Mouse (Mus musculus): ENCODE results near the gene Cacul1.

Cacul1 gene

DNA sequence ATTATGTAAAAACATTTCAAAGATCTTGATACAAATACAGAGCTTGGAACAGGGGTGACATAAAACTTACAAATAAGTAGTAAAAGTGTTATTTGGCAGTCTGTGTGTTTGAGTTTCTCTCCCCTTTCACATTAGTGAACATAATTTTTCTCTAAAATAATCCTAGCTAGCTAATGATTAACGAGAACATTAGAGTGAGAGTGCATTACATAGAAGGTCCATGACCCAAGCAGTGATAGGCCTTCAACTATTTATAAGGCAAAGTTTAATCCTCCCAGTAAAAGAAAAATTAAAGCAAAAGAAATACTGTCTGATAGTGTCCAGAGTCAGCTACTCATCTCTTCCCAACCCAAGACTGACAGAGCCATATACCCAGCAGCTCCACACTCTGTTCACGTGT, 48.9 kb downstream of the Cacul1 start:
- in situ Hi-C loops (cut with MboI, MseI): no loop called here

DNA sequence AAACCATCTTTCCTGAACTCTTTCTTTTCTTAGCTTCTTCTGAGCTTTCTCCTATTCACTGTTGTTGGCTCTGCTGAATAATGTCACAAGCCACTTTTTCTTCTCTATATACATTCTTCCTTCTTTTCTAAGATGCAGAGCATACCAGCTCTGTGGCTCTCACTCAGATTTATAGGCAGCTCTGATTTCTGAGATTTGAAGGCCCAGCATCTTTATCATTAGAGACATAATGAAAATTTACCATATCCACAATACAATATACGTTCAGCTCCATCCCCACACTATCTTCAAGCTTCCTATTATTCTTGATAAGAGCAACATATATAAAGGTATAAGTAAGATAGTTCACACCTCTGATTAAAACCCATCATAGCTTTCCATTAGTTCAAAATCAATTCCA, 50.7 kb downstream of the Cacul1 start:
- in situ Hi-C loops (cut with MboI, MseI): no loop called here

DNA sequence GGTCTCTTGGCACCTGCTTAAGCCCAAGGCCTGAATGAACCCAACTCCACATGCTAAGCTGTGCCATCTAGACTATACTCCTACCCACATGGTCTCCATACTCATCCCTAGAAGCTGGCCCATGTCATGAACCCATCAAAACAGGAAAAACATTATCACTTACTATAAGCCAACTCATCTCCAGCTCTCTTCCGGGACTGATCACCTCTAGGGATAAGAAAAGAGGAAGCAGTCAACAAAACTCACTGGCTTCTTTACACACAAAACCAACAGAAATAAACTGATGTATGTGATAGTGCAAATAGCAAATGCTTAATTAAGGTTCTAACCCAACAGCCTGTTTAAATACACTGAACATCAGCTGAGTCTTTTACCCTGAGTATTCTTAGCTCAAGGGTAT, 51.5 kb downstream of the Cacul1 start:
- in situ Hi-C loops (cut with MboI, MseI): no loop called here

DNA sequence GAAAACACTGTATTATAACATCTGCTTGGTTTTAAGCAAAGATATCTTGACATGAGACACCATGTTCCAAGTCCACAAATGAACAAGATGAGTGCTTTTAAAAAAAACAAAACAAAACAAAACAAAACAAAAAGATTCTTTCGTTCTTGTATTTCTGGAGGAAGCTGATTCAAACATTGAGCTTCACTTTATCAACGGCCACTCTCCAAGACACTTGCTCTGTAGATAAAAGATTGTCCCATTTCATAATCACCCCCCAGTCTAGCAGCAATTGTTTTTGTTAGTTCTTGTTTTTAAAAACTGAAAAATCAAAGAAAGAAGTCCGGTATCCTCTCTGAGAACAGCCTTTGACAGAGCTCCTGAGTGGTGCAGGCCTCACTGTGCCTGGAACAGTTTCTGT, 52.2 kb downstream of the Cacul1 start:
- in situ Hi-C loops (cut with MboI, MseI): no loop called here

DNA sequence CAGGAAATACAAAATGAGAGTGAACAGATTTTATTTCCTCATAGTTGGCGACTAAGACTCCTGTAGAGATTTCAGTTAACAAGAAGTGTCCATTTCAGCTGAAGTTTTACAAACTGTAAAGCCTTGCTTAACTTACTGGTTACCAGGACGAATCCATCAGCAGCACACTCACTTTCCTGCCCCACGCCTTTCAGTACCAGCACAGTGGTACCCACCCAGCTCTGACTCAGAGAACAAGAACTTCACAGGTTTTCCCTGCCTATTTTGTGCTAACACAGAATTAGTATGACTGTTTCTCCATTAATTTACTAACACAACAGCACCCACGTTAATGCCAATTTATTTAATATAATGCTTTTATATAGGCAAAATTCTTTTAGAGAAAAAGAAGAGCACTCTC, 53.9 kb downstream of the Cacul1 start:
- in situ Hi-C loops (cut with MboI, MseI): no loop called here

DNA sequence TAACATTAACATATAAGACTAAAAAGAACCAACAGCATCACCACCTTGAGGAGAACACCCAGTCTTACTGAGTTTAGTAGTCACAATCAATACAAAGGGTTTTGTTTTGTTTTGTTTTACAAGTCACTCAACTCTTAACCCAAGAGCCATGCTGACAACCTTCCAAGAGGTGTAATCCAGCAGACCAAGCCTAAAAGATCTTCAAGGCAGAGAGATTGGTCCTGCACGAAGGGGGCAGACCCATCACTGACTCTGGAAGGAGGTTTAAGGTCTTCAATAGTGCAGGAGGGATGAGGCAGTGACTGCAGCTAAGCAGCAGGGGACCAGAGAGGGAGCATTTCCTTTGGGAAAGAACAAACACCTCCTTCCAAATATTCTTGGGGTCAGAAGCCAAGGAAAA, 55.7 kb downstream of the Cacul1 start:
- in situ Hi-C loops (cut with MboI, MseI): no loop called here

DNA sequence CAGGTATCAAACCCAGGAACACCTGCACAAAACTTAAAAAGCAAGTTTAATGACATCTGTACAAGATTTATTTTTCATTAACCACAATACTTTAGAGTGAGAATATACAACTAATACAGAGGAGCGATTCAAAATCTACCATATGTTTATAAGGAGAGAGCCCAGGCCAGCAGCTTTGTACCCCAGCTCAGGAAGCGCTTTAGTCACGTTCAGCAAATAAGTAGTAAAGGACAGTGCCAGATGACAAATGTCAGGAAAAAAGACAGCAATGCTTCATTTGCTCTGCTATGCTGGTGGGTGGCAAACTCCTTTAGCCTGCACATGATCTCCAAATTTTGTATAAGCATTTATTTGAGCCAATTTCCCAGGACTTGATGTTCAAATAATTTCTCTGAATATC, 56.1 kb downstream of the Cacul1 start:
- in situ Hi-C loops (cut with MboI, MseI): no loop called here

DNA sequence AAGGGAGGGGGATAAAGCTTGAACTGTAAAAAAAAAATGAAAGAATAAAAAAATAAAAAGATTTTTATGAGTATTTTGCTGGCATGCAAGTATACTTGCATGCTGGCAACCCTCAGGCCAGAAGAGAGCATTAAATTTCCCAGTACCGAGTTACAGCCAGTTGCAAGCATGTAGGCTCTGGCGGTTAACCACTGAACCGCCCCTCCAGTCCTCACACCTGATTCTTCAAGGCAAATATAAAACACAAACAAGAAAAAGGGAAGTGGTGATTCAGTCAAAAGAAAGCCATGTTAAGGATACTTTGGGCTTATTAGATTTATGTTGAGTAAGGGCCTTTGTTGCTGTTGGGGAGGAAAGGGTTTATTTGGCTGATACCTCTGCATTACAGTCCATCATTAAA, 60.7 kb downstream of the Cacul1 start:
- in situ Hi-C loops (cut with MboI, MseI): no loop called here

DNA sequence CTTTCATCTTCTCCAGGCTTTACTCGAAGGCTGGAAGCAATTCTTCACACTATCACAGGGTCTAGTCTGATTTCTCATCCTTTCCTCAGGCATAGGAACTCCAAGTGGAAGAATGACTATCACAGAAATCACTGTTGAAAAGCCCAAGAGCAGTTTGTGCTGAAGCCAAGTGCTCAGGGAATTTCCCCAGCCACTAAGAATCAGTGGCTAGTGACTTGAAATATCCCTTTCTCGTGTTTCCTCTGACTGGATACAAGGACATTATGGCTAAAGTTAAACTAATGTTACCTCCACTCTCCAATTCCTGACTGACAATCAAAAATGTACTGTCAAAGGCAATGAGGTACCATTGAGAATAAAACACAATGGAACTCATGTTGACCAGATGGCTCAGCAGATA, 65.8 kb downstream of the Cacul1 start:
- in situ Hi-C loops (cut with MboI, MseI): no loop called here

DNA sequence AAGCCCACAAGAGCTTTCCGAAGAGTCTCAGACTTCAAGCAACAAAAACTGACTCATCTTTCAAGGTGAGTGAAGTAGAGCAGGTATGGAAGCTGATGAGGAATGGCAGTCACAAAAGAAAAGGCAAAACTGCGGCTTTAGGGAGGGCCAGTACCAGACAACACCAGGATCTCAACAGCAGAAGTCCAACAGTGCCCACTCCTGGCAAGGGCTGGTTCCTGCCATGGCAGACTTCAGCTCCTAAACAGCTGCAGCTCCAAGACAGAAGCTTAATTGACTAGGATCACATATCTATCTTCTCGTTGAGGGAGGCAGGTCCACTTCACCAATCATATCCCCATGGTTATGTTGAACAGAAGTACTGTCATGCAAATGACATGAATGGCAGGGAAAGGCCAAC, 67.4 kb downstream of the Cacul1 start:
- in situ Hi-C loops (cut with MboI, MseI): no loop called here

DNA sequence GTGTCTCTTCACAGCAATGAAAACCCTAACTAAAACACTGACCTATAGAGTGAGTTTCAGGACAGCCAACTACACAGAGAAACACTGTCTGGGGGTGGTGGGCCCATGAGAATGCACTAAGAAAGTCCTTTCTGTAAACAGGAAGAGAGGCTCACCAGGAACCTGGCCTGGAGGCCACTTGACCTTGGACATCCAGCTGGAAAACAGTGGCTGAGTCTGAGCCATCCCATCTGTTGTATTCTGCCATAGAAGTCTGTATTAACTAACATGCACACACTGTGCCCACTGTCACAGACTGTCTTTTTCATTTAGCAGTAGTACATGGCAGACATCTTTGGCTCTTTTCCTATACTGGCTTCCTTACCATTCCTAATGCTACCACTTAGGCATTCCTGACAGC, 80.6 kb downstream of the Cacul1 start:
- in situ Hi-C loops (cut with MboI, MseI): no loop called here

DNA sequence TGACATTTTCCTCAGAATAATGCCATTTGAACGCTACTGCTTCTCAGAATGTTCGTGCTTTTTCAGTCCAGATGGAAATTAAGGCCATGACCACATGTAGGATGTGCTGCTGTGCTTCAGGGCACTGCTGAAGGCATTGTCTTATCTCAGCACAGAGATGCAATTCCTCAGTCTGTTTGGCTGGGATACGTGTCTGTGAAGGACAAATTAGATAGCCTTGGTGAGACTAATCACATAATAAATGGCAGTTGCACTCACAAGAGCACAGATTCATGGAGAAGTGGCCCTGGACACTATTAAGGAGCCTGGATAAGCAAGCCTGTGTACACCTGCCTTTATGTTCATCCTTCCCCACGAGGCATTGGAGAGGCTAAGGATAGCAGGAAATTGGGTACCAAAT, 83.7 kb downstream of the Cacul1 start:
- in situ Hi-C loops (cut with MboI, MseI): no loop called here

DNA sequence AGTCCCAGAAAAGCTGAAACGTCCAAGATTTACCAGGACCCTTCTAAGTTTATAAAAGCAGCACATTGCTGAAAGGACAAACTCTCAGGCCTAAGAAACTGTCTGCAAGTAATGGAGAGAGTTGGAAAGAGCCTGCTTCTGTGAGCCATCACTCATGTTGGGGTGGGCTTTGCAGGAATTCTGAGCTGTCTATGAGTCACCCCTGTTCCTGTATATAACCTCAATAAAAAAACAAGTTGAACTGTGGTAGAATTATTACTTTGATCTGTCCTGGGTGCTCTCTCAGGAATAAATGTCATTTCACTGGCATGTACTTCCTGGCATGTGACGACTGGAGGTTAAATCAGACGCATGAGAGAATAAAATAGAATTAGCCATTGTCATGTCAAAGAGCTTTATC, 85.1 kb downstream of the Cacul1 start:
- in situ Hi-C loops (cut with MboI, MseI): no loop called here

DNA sequence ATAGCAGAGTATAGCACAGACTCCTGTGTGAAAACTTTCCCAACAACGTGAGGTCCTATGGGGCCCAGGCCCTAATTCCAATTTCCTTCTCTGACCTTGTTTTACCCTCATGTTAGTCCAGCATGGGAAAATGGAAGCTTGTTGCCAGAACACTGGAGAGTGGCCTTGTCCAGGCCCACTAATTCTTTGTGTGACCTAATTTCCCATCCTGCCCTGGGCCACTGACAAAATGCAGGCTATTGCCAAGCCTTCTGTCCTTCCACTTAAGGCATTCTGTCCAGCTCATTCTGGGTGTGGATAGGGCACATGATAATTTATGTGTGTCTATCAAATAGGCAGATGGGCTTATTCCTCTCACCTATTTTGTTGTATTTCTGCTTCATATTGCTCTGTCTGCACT, 91.3 kb downstream of the Cacul1 start:
- in situ Hi-C loops (cut with MboI, MseI): no loop called here

DNA sequence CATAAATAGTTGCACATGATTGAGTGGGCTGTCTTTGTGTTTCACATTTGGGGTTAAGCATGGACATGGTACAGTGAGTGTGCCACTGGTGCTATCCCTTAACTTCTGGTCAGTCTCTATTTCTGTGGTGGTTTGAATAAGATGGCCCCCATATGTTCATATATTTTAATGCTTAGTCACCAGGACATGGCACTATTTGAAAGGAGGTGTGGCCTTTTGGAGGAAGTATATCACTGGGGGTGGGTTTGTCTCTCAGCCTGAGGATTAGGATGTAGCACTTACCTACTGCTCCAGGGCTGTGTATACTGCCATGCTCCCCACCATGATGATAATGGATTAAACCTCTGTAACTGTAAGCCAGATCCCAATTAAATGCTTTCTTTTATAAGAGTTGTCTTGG, 95.6 kb downstream of the Cacul1 start:
- in situ Hi-C loops (cut with MboI, MseI): no loop called here

DNA sequence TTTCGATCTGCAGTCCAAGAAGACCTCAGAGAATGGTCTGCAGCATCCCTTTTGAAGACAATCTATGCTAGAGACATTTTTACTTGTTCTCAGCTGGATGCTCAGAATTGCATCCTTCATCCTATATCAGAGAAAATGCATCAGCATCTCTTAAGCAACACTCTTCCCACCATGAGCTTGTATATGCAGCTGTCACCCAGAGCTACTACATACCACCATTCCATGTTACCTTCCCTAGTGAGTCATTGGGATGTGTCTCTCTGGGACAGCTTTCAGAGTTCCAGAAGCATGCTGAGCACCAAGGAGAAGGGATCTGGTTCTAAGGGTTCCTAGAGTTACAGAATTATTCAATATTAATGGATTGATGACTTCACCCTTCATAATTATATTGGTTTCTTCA, 102.0 kb downstream of the Cacul1 start:
- in situ Hi-C loops (cut with MboI, MseI): no loop called here

DNA sequence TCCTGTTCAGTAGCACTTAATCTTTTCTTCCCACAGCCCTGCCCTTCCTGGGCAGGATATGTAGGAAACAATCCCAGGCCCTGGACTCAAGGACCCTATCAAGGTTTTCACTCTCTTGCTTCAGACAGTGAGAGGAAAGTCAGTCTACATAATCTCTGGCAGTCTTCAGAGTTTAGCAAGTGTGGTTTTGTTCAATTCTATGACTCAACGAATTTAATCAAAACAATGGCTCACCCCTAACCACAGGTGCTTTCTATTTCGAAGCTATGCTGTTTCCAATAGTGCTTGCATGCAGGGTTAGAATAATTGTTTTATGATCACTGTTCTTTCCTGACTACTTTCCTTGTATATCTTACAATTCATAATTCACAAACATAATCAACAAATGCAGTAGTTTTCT, 103.0 kb downstream of the Cacul1 start:
- in situ Hi-C loops (cut with MboI, MseI): no loop called here

Measured in T-helper 2 cell (primary cell).